Mouse (Mus musculus) hindbrain, postnatal 0 days (tissue): ENCODE data around the gene Rnf187. TPM values are rescaled to one million over a fixed set of nuclear protein-coding genes. Genes with fewer than 3 reads are reported as not detected.

Source experiments
- ATAC-seq: fragments of 200-750 bp; cut with Nextera tagmentation; 2 replicates; pipeline ENCODE4 v1.8.0; 2017; ENCODE audit warnings: mild to moderate bottlenecking, moderate TSS enrichment, moderate library complexity
- DNase-seq: peaks from one replicate; pipeline ENCODE4 v3.0.0-alpha.2; 2015; ENCODE audit warnings: low spot score
- H3K27ac ChIP-seq: fragments of 300-500 bp; sonication (generic); 2 replicates; pipeline ENCODE4 v1.5.1; 2014; ENCODE audit warnings: mild to moderate bottlenecking
- H3K27me3 ChIP-seq: fragments of 300-500 bp; sonication (generic); 2 replicates; pipeline ENCODE4 v1.6.1; 2014; ENCODE audit warnings: low read length, mixed read lengths; ENCODE audit not compliant: insufficient read depth
- H3K36me3 ChIP-seq: fragments of 300-500 bp; sonication (generic); 2 replicates; pipeline ENCODE4 v1.6.1; 2014; ENCODE audit warnings: low read length, mixed read lengths; ENCODE audit not compliant: insufficient read depth
- H3K4me1 ChIP-seq: fragments of 300-500 bp; sonication (generic); 2 replicates; pipeline ENCODE4 v1.6.1; 2014; ENCODE audit warnings: antibody characterized with exemption, low read length, mixed read lengths; ENCODE audit not compliant: insufficient read depth
- H3K4me2 ChIP-seq: fragments of 300-500 bp; sonication (generic); 2 replicates; pipeline ENCODE4 v1.6.1; 2014; ENCODE audit warnings: low read depth, mild to moderate bottlenecking, low read length, moderate library complexity, mixed read lengths
- H3K4me3 ChIP-seq: fragments of 300-500 bp; sonication (generic); 2 replicates; pipeline ENCODE4 v1.5.1; 2014; ENCODE audit warnings: low read length
- H3K9ac ChIP-seq: fragments of 300-500 bp; sonication (generic); replicated peaks from 2 replicates; pipeline ENCODE4 v1.6.1; 2014; ENCODE audit warnings: mild to moderate bottlenecking, low read length, moderate library complexity, mixed read lengths
- H3K9me3 ChIP-seq: fragments of 300-500 bp; sonication (generic); 2 replicates; pipeline ENCODE4 v1.6.1; 2016; ENCODE audit warnings: low read length, mixed read lengths
- CTCF ChIP-seq: IDR thresholded peaks from 2 replicates; pipeline ENCODE4 v1.5.1; 2016; ENCODE audit warnings: antibody characterized with exemption, control low read depth, low read depth
- WGBS: fragments of 180-500 bp; shearing (Covaris S2); extraction: QIAGEN DNeasy Blood & Tissue Kit; methylation state at CpG from one replicate; pipeline ENCODE4 v1.1.7; 2014; 5-methylcytosine and 5-hydroxymethylcytosine counted together
- polyA plus RNA-seq: library from polyadenylated mRNA; unstranded; fragments of >200 nt; fragmentation: Nextera tagmentation; extraction: Ambion mirVana; gene quantifications from 2 replicates; pipeline ENCODE4 v1.2.1, GENCODE M21; 2015
- total RNA-seq: library from RNA; depleted of rRNA; stranded (reverse); fragments of >200 nt; gene quantifications from 2 replicates; pipeline ENCODE4 v1.2.3, GENCODE M21; 2014

Rnf187 gene
- total and polyA plus RNA-seq, 2 experiments from 2014 or later, result 670 to 975 TPM

DNA sequence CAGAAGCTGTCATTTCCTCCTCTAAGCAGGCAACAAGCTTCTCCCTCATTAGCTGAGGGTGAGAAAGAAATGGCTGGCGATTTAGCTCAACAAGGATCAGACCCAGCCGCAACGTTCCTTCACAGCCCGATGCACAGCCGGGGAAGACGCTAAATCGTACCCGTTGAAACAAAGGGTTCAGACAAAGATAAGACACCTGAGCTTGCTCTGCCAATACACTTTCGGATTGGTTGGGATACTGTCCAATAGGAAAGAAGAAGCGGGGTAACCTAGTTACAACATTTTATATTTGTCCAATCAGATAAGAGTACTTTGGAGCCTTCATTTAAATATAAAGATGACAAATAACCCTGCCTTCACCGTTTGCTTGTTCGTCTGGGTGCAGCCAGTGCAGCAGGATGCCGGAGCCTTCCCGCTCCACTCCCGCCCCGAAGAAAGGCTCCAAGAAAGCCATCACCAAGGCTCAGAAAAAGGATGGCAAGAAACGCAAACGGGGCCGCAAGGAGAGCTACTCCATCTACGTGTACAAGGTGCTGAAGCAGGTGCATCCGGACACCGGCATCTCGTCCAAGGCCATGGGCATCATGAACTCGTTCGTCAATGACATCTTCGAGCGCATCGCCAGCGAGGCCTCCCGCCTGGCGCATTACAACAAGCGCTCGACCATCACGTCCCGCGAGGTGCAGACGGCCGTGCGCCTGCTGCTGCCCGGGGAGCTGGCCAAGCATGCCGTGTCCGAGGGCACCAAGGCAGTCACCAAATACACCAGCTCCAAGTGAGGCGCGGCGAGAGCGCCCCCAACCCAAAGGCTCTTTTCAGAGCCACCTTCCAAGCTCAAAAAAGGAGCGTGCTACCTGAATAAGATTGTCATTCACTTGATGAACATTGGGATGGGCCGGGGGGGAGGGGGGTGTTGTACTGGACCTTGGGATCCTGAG, 10.1 kb upstream of the Rnf187 start, which contains the start of gene Hist3h2ba:
Hist3h2ba (plus strand) TSS at position 379 of the 938 bp plus-strand sequence.
- DNase-seq, result peak; percentile 94
- under 1% methylated on average over 42 of the region's 48 CpGs for WGBS
- TF ChIP-seq CTCF, result no peak

DNA sequence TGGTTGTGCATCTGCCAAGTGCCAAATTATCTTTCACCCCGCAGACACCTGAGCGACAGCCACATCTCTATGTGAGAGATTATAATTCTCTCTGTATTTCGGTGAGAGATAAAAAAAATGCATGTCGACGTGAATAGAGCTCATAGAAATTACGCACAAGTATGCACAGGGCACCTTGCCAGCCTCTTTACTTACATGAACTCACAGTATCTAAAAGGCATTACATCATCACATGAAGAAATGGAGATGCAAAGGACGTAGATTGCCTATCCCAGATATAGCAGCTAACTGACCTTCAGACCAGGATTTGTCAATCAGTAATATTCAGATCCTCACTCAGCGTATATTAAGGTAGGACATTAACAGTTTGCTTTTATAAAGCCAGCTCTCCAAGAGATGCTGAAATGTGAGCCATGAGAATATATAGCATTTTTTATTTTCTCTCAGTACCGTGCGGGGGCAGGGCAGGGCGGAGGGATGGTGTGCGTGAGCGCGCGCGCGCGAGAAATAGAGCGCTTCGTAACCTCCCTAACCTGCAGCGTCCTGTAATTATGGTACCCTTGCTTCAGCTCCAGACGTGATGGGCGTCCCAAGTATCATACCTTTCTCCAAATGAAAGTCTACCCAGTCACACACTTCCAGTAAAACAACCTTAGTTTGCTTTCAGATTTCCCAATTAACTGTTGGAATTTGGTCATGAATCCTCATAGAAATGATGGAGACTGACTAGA, 9.2 kb upstream of the Rnf187 start:
- H3K4me3 ChIP-seq, result peak overlapping the region; percentile 56
- H3K9ac ChIP-seq, result peak overlapping the region; percentile 80
- H3K27ac ChIP-seq, result peak overlapping the region; percentile 97
- TF ChIP-seq CTCF, result peak; percentile 13; the same call in 1 of the 2 replicates
- H3K4me1 ChIP-seq, result no peaks in the 10 kb centered on the region
- WGBS, result 7% methylated on average over 23 of the region's 23 CpGs
- H3K36me3 ChIP-seq, result no peaks in the 10 kb centered on the region
- DNase-seq (peak; percentile 80), ATAC-seq (peak; percentile 75)
- H3K4me2 ChIP-seq, result peak overlapping the region; percentile 68
- no peaks in the 10 kb centered on the region for H3K9me3 ChIP-seq
- no peaks in the 10 kb centered on the region for H3K27me3 ChIP-seq

More for the DNA sequence above, 10.1 kb upstream of the Rnf187 start, which contains the start of gene Hist3h2ba:
- H3K4me3 ChIP-seq, result peak within 1 kb of the TSS; percentile 56
- H3K4me2 ChIP-seq, result peak within 1 kb of the TSS; percentile 68
- peak; percentile 92 for ATAC-seq
- no peaks in the 10 kb centered on the region for H3K4me1 ChIP-seq
- H3K27ac ChIP-seq, result peak within 1 kb of the TSS; percentile 97
- H3K27me3 ChIP-seq, result no peaks in the 10 kb centered on the region
- H3K9me3 ChIP-seq, result no peaks in the 10 kb centered on the region
- no peaks in the 10 kb centered on the region for H3K36me3 ChIP-seq
- peak within 1 kb of the TSS; percentile 80 for H3K9ac ChIP-seq

DNA sequence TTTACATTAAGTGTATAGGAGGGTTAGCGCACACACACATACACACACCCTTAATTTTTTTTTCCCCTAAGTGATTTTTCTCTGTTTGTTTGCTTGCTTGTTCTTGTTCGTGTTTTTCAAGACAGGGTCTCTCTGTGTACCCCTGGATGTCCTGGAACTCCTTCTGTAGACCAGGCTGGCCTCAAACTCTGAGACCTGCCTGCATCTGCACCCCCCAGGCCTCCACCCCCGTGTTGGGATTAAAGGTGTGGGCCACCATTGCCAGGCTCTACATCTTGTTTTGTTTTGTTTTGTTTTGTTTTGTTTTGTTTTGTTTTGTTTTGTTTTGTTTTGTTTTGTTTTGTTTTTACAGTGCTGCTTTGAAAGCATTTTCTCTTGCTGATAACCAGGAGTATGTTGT, 8.6 kb upstream of the Rnf187 start:
- peak overlapping the region; percentile 56; the same call in 1 of the 2 replicates for H3K4me3 ChIP-seq
- peak overlapping the region; percentile 80 for H3K9ac ChIP-seq
- WGBS, result 76% methylated on average over 3 of the region's 3 CpGs
- H3K4me1 ChIP-seq, result no peaks in the 10 kb centered on the region
- no peak for TF ChIP-seq CTCF
- no peak for ATAC-seq
- no peaks in the 10 kb centered on the region for H3K27me3 ChIP-seq
- H3K9me3 ChIP-seq, result no peaks in the 10 kb centered on the region
- no peaks in the 10 kb centered on the region for H3K36me3 ChIP-seq
- no peak for DNase-seq
- peak overlapping the region; percentile 97 for H3K27ac ChIP-seq
- H3K4me2 ChIP-seq, result peak overlapping the region; percentile 68

DNA sequence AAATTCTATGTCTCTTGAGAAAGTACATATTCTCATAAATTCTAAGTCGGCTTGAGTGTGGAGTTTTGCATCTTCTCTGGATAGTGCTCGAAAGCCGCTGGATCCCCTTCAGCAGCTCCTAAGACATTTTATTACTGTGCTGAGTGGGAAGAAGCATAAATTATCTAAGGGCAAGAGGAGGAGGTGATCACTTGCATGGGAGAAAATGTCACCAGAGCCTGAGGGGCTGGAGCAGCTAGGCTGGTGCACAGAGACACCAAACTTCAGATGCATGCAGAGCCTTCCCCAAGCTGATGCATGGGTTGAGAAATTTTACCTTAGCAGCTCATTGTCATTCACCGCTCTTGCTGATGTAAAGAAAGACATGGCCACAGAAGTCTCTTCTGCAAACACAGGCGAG, 5.4 kb upstream of the Rnf187 start:
- Histone ChIP-seq H3K27me3 (no peaks in the 10 kb centered on the region), H3K4me3 (no peak overlapping the region), H3K27ac (no peak overlapping the region), H3K9me3 (no peaks in the 10 kb centered on the region), H3K4me2 (no peak overlapping the region), H3K9ac (no peak overlapping the region), H3K36me3 (no peaks in the 10 kb centered on the region), H3K4me1 (no peaks in the 10 kb centered on the region)
- DNase-seq (no peak), ATAC-seq (no peak)
- no peak for TF ChIP-seq CTCF
- 75% methylated on average over 5 of the region's 5 CpGs for WGBS

DNA sequence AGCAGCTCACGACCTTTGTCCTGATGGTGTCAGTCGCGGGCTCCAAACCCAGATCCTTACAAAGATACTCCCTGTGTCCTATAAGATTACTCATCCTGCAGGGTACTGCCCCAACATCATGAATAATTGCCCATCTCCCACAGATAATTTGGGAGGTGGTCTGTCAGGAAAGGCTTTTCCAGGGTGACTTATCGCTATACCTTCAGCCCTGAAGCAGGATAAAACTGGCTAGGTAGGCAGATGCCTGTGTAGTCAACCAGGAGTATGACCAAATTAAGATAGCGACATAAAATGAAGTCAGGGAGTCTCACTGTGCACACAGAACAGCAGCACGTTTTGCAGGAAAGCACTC, 348 bp upstream of the Rnf187 start:
- peaks cover 12% of the 10 kb centered on the region; the same call in 1 of the 2 replicates for H3K4me1 ChIP-seq
- peak overlapping the region; percentile 87 for H3K4me2 ChIP-seq
- DNase-seq (no peak), ATAC-seq (no peak)
- 13% methylated on average over 6 of the region's 6 CpGs for WGBS
- H3K9me3 ChIP-seq, result no peaks in the 10 kb centered on the region
- H3K4me3 ChIP-seq, result peak overlapping the region; percentile 94
- H3K27ac ChIP-seq, result peak overlapping the region; percentile 97
- peak; percentile 36; the same call in 1 of the 2 replicates for TF ChIP-seq CTCF
- H3K27me3 ChIP-seq, result no peaks in the 10 kb centered on the region
- H3K36me3 ChIP-seq, result peaks cover 16% of the 10 kb centered on the region; the same call in 1 of the 2 replicates
- H3K9ac ChIP-seq, result peak overlapping the region; percentile 98

DNA sequence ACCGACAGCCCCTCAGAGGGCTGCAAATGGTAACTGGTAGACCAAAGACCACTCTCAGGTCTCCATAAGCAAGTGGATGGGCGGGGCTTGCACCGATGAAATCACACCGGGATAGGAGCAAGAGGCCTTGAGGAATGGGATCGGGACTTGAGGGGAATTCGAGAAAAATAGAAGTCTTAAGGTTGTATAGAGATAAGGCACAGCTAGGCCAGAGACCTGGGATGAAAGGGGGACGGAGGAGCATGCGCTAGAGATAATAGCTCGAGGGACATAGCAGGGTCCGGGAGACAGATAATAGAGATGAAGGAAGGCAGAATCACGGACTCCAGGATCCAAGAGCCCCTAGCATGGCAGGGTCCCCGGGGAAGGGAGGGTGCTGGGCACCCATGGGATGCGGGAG, 807 bp downstream of the Rnf187 start:
- Histone ChIP-seq H3K27ac (peak overlapping the region; percentile 97), H3K9ac (peak overlapping the region; percentile 98), H3K27me3 (no peaks in the 10 kb centered on the region), H3K4me2 (peak overlapping the region; percentile 87), H3K36me3 (peaks cover 27% of the 10 kb centered on the region; the same call in 1 of the 2 replicates), H3K4me3 (peak overlapping the region; percentile 94), H3K9me3 (no peaks in the 10 kb centered on the region), H3K4me1 (peaks cover 12% of the 10 kb centered on the region; the same call in 1 of the 2 replicates)
- DNase-seq (peak; percentile 49), ATAC-seq (0 out of 2 replicates have a peak, but pooled peaks have one; percentile 0)
- WGBS, result 1% methylated on average over 13 of the region's 13 CpGs
- TF ChIP-seq CTCF, result no peak
